Mouse (Mus musculus) lung, postnatal 0 days (tissue): Measurements from ENCODE around the gene Kdm4b.

ENCODE experiments used
- CTCF ChIP-seq: IDR thresholded peaks from 2 replicates; pipeline ENCODE4 v1.5.1; 2016; ENCODE audit warnings: antibody characterized with exemption, mild to moderate bottlenecking
- EP300 ChIP-seq: IDR thresholded peaks from 2 replicates; pipeline ENCODE4 v1.6.1; 2016; ENCODE audit warnings: antibody characterized with exemption, mild to moderate bottlenecking, control low read depth

- TF ChIP-seq EP300 = no peak
- TF ChIP-seq CTCF = peak; percentile 95
Observed at GRCm38 (mm10) chr17:56350694-56351093, 24.8 kb downstream of the Kdm4b start.
